Mouse (Mus musculus): Measurements from ENCODE around the gene Man1a. TPM values are rescaled to one million over a fixed set of nuclear protein-coding genes. Genes with fewer than 3 reads are reported as not detected.

The Man1a gene
- polyA plus RNA-seq, 1 experiment from 2014 or later = 11.0 TPM

- Histone ChIP-seq H3K27ac (replicated peaks) (no peak overlapping the region), H3K4me3 (ENCODE audit: low read depth, low read length) (no peak overlapping the region), H3K27me3 (ENCODE audit: control insufficient read depth, insufficient read depth, low read length) (no peaks in the 10 kb centered on the region), H3K4me2 (replicated peaks; ENCODE audit: low read depth) (no peak overlapping the region), H3K36me3 (ENCODE audit: control insufficient read depth, insufficient read depth, low read length) (no peaks in the 10 kb centered on the region; the same call in 1 of the 2 replicates), H3K9ac (ENCODE audit: low read length) (no peak overlapping the region), H3K9me3 (ENCODE audit: control insufficient read depth, low read length) (no peaks in the 10 kb centered on the region), H3K4me1 (replicated peaks; ENCODE audit: control insufficient read depth, insufficient read depth) (no peaks in the 10 kb centered on the region)
- DNase-seq (ENCODE audit: low spot score) = no peak
- ATAC-seq (ENCODE audit: low FRiP score, low TSS enrichment) = no peak
- WGBS = 63% methylated on average over 6 of the region's 6 CpGs
- TF ChIP-seq CTCF (IDR thresholded peaks at IDR 0.05; ENCODE audit: low read depth) (no peak), EP300 (optimal IDR thresholded peaks at IDR 0.05) (no peak)
These were observed 151.0 kb downstream of the Man1a start for GRCm38 (mm10) chr10:53925456-53925855.

- Histone ChIP-seq H3K9me3 (ENCODE audit: control insufficient read depth, low read length) (no peaks in the 10 kb centered on the region), H3K36me3 (ENCODE audit: control insufficient read depth, insufficient read depth, low read length) (peaks cover 2% of the 10 kb centered on the region; the same call in 1 of the 2 replicates), H3K4me3 (ENCODE audit: low read depth, low read length) (no peak overlapping the region), H3K9ac (ENCODE audit: low read length) (no peak overlapping the region), H3K4me1 (replicated peaks; ENCODE audit: control insufficient read depth, insufficient read depth) (no peaks in the 10 kb centered on the region), H3K27me3 (ENCODE audit: control insufficient read depth, insufficient read depth, low read length) (no peaks in the 10 kb centered on the region), H3K4me2 (replicated peaks; ENCODE audit: low read depth) (no peak overlapping the region), H3K27ac (replicated peaks) (no peak overlapping the region)
- WGBS = 69% methylated on average over 3 of the region's 3 CpGs
- TF ChIP-seq CTCF (IDR thresholded peaks at IDR 0.05; ENCODE audit: low read depth) (no peak), EP300 (optimal IDR thresholded peaks at IDR 0.05) (no peak)
- ATAC-seq (ENCODE audit: low FRiP score, low TSS enrichment) (no peak), DNase-seq (ENCODE audit: low spot score) (no peak)
These were observed 154.2 kb downstream of the Man1a start for GRCm38 (mm10) chr10:53922236-53922635.

- Histone ChIP-seq H3K9me3 (ENCODE audit: control insufficient read depth, low read length) (no peaks in the 10 kb centered on the region), H3K4me1 (replicated peaks; ENCODE audit: control insufficient read depth, insufficient read depth) (no peaks in the 10 kb centered on the region), H3K4me3 (ENCODE audit: low read depth, low read length) (no peak overlapping the region), H3K27ac (replicated peaks) (no peak overlapping the region), H3K9ac (ENCODE audit: low read length) (no peak overlapping the region), H3K27me3 (ENCODE audit: control insufficient read depth, insufficient read depth, low read length) (no peaks in the 10 kb centered on the region), H3K36me3 (ENCODE audit: control insufficient read depth, insufficient read depth, low read length) (peaks cover 2% of the 10 kb centered on the region), H3K4me2 (replicated peaks; ENCODE audit: low read depth) (no peak overlapping the region)
- no peak for DNase-seq (ENCODE audit: low spot score)
- ATAC-seq (ENCODE audit: low FRiP score, low TSS enrichment) = no peak
- 77% methylated on average over 3 of the region's 3 CpGs for WGBS
- no peak for TF ChIP-seq EP300 (optimal IDR thresholded peaks at IDR 0.05)
- no peak for TF ChIP-seq CTCF (IDR thresholded peaks at IDR 0.05; ENCODE audit: low read depth)
These were observed 158.9 kb downstream of the Man1a start for GRCm38 (mm10) chr10:53917517-53917916.

DNA sequence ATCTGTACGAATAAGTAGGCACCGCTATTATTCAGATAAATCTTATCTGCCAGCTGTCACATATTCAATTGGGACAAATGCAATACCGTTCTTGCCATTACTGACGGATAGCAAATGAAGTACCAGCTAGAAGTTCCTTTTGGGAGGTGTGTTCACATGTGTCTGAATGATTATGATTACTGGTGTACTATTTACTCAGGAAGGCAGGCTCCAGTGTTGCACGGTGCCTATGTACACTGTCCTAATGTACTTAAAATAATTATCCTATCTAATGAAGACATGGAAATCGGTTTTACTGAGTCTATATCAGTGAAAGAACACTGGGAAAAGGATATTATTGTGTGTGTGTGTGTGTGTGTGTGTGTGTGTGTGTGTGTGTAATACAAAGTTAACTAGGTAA, 160.7 kb downstream of the Man1a start:
- no peaks in the 10 kb centered on the region for H3K4me1 ChIP-seq (replicated peaks; ENCODE audit: control insufficient read depth, insufficient read depth)
- H3K36me3 ChIP-seq (ENCODE audit: control insufficient read depth, insufficient read depth, low read length) = peaks cover 2% of the 10 kb centered on the region
- 50% methylated on average over 6 of the region's 6 CpGs for WGBS
- DNase-seq (ENCODE audit: low spot score) (no peak), ATAC-seq (ENCODE audit: low FRiP score, low TSS enrichment) (no peak)
- no peak overlapping the region for H3K4me2 ChIP-seq (replicated peaks; ENCODE audit: low read depth)
- no peak overlapping the region for H3K27ac ChIP-seq (replicated peaks)
- no peaks in the 10 kb centered on the region for H3K27me3 ChIP-seq (ENCODE audit: control insufficient read depth, insufficient read depth, low read length)
- no peak overlapping the region for H3K4me3 ChIP-seq (ENCODE audit: low read depth, low read length)
- H3K9ac ChIP-seq (ENCODE audit: low read length) = no peak overlapping the region
- no peaks in the 10 kb centered on the region for H3K9me3 ChIP-seq (ENCODE audit: control insufficient read depth, low read length)
- TF ChIP-seq EP300 (optimal IDR thresholded peaks at IDR 0.05) = no peak
- no peak for TF ChIP-seq CTCF (IDR thresholded peaks at IDR 0.05; ENCODE audit: low read depth)

- ATAC-seq (ENCODE audit: low FRiP score, low TSS enrichment) (no peak), DNase-seq (ENCODE audit: low spot score) (no peak)
- Histone ChIP-seq H3K4me3 (ENCODE audit: low read depth, low read length) (no peak overlapping the region), H3K36me3 (ENCODE audit: control insufficient read depth, insufficient read depth, low read length) (peaks cover 2% of the 10 kb centered on the region), H3K27ac (replicated peaks) (no peak overlapping the region), H3K27me3 (ENCODE audit: control insufficient read depth, insufficient read depth, low read length) (no peaks in the 10 kb centered on the region), H3K9me3 (ENCODE audit: control insufficient read depth, low read length) (no peaks in the 10 kb centered on the region), H3K4me2 (replicated peaks; ENCODE audit: low read depth) (no peak overlapping the region), H3K4me1 (replicated peaks; ENCODE audit: control insufficient read depth, insufficient read depth) (no peaks in the 10 kb centered on the region), H3K9ac (ENCODE audit: low read length) (no peak overlapping the region)
- no peak for TF ChIP-seq CTCF (IDR thresholded peaks at IDR 0.05; ENCODE audit: low read depth)
- TF ChIP-seq EP300 (optimal IDR thresholded peaks at IDR 0.05) = no peak
- WGBS = 43% methylated on average over 8 of the region's 8 CpGs
These were observed 161.3 kb downstream of the Man1a start for GRCm38 (mm10) chr10:53914974-53915609.

DNA sequence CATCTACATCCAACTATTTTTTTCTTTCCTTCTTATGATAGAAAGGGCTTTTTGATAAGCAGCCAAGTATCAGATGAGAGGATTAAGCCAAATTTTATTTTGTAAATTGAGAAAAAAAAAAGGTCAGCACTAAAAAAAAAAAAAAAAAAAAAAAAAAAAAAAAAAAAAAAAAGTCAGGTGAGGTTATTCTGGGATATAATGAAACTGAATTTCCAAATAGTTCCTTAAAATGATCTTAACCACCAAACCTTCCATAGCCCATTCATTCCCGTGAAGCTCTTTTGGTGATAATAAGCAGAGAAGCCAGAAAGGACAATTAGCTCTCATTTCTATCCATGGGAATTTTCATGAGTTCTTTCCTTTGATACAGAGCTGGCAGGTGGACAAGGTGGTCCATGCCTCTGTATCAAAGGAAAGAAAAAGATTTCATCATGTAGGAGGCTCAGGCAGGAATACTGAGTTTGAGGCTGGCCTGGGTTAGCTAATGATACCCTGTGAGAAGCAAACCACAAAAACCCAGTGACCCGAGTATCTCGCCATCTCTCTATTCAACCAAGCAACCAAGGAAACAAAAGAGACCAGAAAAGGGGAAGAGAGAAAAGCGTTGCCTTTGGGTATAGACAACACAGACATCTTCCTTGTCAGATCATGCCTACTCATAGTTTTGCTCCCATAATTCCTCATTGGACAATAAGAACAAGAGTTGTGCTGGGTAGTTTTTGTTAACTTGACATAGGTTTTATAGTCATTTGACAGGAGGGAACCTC, 162.7 kb downstream of the Man1a start:
- Histone ChIP-seq H3K4me2 (replicated peaks; ENCODE audit: low read depth) (no peak overlapping the region), H3K4me1 (replicated peaks; ENCODE audit: control insufficient read depth, insufficient read depth) (no peaks in the 10 kb centered on the region), H3K36me3 (ENCODE audit: control insufficient read depth, insufficient read depth, low read length) (peaks cover 2% of the 10 kb centered on the region), H3K4me3 (ENCODE audit: low read depth, low read length) (no peak overlapping the region), H3K9ac (ENCODE audit: low read length) (no peak overlapping the region), H3K27me3 (ENCODE audit: control insufficient read depth, insufficient read depth, low read length) (no peaks in the 10 kb centered on the region), H3K9me3 (ENCODE audit: control insufficient read depth, low read length) (no peaks in the 10 kb centered on the region), H3K27ac (replicated peaks) (no peak overlapping the region)
- TF ChIP-seq CTCF (IDR thresholded peaks at IDR 0.05; ENCODE audit: low read depth) (no peak), EP300 (optimal IDR thresholded peaks at IDR 0.05) (no peak)
- WGBS = 91% methylated on average over 4 of the region's 4 CpGs
- DNase-seq (ENCODE audit: low spot score) (no peak), ATAC-seq (ENCODE audit: low FRiP score, low TSS enrichment) (no peak)

Data from stomach, postnatal 0 days (tissue).